ENCODE assay signal across 8 mouse cellular contexts in genomic region chr4:140173084-140173483, GRCm38 (mm10).
"Had no signal": no experiment of that assay in that cellular context is flagged by ENCODE, and none has a peak within 500 bp of the region (broad histone marks: within the 10 kb centered on the region; RNA-seq: fewer than 3 reads in every experiment).

No protein-coding gene starts in this region.

- H3K27ac ChIP-seq: limb, embryonic 13.5 days; liver, embryonic 14.5 days; neural tube, embryonic 12.5 days had no signal

- H3K4me2 ChIP-seq: limb, embryonic 13.5 days; neural tube, embryonic 12.5 days had no signal

- H3K9ac ChIP-seq: limb, embryonic 13.5 days; liver, embryonic 14.5 days; neural tube, embryonic 12.5 days had no signal

- DNase-seq: kidney, postnatal 10 days; left cerebral cortex, postnatal 4 days; right cerebral cortex, postnatal 14 days; thymus, postnatal 36 days had no signal

- H3K4me3 ChIP-seq: limb, embryonic 13.5 days; myocyte; neural tube, embryonic 12.5 days had no signal

- H3K4me1 ChIP-seq: limb, embryonic 13.5 days had no signal

- H3K27me3 ChIP-seq: neural tube, embryonic 12.5 days had no signal

- H3K36me3 ChIP-seq: limb, embryonic 13.5 days; neural tube, embryonic 12.5 days had no signal

- H3K9me3 ChIP-seq: neural tube, embryonic 12.5 days had no signal
